Mouse (Mus musculus) gastrocnemius, postnatal 4 days (tissue): ENCODE results near the gene Prune2. TPM values are rescaled to one million over a fixed set of nuclear protein-coding genes. Genes with fewer than 3 reads are reported as not detected.

Source experiments
- DNase-seq, 2 experiments: peaks; one replicate each; pipeline ENCODE4 v3.0.0; 2021 to 2022; ENCODE audit warnings: low spot score in 2 of 2, mixed read lengths in 2 of 2
- total RNA-seq, 2 experiments: library from RNA; stranded (reverse); gene quantifications; 2 replicates each; pipeline ENCODE4 v1.2.3; 2021

Gene Prune2
- total RNA-seq, 2 experiments from 2014 or later = 6.4 to 8.7 TPM

- DNase-seq = peak in 1 of 2 experiments; percentile 42
Observed at GRCm38 (mm10) chr19:17124034-17124735, 168.3 kb downstream of the Prune2 start.

DNA sequence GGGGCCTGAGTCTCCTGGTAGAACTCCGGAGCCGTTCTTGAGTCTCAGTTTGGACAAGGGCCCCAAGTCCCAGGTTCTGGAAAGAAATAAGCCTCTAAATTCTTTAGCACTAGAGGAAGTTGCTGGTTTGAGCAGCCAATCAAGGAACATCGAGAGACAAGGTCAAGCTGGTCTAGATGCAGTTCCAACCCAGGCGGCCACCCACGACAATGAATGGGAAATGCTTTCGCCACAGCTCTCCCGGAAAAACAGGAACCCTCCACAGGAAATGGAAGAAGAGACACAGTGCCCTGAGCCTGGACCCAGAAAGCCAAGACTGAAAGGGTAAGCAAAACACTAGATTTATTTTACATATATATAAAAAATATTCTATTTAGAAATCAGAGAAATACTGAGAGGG, 169.5 kb downstream of the Prune2 start:
- DNase-seq = no peak

GRCm38 (mm10) chr19:17130544-17130943, 174.6 kb downstream of the Prune2 start:
- DNase-seq = no peak

DNA sequence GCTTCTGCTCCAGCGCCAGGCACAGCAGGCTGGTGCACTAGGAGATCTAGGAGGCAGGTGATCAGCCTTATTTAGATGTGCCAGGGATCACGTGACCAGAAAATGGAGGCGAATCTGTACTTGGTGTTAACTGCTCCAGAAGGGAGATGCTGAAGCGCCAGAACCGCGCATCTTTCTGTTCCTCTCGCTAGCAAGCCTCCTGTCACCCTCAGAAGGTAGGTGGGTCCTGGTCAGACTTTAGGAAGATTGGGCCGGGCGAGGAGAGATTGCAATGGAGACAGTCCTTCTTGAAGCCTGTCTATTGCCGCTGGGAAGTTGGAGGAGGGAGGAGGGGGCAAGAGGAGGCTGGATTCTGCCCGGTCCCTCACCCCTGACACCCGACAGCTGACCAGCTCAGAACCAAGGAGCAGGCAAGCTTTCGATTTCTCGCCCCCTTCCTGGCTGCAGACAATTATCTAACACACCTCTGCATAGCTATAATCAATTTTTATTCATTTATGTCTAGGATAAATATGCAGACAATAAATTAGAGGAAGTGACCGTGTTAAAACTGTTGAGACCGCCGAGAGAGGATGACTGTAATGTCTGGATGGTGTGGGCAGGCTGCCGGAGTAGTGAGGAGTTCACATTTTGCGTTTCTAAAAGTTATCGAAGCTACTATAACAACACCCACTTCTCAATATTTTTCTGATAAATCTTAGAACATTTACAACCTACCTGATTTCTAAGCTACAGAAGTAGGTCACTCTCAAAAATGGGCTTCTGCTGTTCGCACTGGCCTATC, 181.0 kb downstream of the Prune2 start:
- no peak for DNase-seq

DNA sequence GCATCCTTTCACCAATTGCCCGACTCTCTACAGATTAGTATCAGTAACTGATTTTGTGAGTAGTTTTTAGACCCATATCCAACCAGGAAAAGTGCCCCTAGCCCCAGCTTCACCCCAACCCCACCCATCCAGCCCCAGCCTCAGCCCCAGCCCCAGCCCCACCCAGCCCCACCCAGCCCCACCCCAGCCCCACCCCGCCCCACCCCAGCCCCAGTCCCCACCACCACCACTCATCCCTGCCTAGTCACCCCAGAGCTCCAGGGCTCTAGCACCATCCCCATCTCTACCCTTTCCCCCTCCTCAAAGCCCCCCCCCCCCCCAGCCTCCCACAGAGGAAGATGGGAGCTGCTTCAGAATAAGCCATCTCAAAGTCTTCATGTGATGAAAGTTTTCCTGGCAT, 181.7 kb downstream of the Prune2 start:
- DNase-seq = no peak

DNA sequence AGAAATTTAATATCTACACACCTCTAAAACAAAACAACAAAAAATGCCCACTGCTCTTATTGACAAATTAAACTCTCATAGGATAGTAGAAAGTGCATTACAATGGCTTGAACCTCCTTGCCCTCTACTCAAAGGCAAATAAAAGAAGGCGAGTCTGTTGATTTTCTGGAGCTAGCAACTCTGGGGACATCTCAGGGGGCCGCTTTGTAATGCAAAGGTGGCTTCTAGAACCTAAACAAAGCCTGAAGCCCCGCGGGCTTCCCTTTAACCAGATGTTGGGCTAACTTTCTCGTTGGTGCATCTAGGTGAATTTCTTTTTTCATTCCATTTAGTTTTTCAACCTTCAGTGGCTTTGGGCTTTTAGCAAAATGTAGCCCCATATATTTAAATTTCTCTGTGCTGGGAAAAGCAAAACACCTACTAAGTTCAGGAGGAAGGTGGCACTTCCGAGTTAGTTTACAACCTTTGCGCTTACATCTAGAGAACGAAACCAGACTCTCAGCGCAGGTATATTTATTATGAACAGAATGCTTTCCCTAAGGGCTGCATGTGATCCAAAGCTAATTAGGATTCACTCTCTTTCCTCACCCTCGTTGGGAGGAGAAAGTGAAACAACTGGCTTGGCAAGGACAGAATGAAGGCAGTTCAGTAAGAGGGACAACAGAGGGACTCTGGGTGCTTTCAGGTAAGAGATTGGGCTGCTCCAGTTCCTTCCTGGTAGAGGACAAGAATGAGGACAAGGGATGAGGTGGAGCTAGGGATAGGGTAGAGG, 182.4 kb downstream of the Prune2 start:
- no peak for DNase-seq

- DNase-seq = no peak
Observed at GRCm38 (mm10) chr19:17140016-17140914, 184.3 kb downstream of the Prune2 start.

- no peak for DNase-seq
Observed at GRCm38 (mm10) chr19:17143245-17143644, 187.3 kb downstream of the Prune2 start.

DNA sequence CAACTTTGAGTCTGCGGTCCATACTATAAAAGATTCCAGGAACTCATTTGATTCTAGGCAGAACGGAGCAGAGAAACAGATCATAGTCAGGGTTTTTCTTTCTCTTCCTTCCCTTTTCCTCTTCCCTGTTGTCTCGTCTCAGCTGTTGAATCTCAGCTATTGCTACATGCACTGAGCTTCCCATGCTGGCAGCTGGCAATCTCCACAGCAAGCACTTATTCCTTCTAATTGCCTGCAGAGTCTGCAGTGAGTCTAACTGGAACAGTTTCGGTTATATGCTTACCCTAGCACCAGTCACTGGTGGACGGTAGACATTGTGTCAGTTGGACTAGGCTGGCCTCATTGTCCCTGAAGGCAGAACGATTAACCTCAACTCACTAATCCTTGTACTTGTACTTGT, 188.3 kb downstream of the Prune2 start:
- no peak for DNase-seq

GRCm38 (mm10) chr19:17150064-17150463, 194.1 kb downstream of the Prune2 start:
- no peak for DNase-seq

DNA sequence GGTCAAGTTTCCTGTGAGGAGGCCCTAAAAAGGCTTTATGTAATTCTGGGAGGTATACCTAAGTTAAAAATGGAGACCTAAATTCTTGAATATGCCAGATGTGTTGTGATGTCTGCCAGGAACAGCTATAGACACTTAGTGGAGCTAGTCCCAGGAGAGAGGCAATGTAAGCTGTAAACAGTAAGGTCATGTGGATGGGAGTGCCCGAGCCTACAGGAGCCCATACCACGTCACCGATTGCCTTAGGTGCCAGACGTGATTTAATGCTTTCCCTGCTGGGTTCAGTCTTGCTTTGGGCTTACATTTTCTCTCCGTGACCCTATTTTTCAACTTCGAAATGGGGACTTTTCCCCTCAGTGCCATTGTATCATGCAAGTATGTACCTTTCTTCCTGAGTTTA, 195.9 kb downstream of the Prune2 start:
- no peak for DNase-seq

DNA sequence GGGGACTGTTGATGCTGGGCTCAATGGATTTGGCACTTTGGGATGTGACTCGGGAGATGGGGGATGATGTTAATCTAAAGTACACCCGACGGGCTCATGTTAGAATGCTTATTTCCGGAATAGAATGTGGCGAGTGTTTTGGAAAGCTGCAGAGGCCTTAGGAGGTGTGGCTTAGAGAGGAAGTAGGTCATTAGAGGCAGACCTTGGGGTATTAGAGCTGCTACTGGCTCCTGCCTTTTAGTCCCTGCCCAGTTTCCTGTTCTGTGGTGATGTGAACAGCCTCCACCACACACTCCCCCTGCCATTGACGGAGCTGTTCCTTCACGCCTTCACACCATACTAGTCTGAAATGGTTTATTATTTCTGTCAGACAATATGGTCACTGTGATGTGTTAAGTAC, 196.5 kb downstream of the Prune2 start:
- no peak for DNase-seq

DNA sequence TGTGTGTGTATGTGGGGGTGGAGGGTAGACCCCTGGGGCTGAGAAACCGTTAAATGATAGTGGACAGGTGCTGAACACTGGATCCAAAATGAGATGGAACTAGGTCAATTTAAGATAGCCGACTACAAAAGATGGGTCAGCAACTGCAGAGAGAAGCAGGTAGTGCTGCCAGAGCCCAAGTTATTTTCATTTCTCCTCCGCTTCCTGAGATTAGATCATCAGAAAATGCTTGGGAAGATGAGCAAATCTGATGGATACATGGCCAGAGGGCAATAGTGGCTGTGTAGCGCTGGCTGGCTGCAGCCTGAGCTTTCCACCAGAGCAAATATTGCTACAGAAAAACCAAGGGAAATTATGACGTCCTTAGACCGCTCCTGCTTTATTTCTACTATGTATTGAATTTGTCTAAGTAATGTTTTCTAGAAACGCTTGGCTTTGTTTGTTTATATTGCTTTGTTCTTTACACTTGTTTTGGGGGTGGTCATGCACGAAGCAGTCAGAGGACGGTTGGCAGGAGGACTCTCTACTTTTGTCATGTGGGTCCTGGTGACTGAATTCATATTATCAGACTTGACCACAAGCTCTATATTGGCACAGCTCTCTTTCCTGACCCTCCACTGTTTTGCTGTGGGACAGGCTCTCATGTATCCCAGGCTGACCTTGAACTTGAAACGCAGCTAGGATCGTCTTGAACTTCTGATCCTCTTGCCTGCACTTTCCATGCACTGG, 198.2 kb downstream of the Prune2 start:
- no peak for DNase-seq

DNA sequence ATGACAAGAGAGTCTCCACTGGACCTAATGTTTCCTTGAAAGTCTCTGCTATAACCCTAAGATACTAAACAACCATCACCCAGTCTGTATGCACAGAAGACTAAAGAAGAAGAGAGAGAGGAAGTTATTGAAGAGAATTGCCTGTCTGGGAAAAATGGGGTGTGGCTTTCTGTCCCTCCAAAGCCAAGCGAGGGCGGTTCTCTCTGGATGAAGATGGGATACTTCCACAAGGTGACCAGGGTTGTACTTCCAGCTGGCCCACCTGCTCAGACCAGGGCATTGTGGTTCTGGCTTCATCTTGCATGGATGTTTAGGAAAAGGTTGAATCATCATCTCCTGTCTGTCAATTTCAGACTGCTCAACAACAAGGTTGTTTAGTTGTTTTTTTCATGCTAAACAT, 199.3 kb downstream of the Prune2 start:
- no peak for DNase-seq

DNA sequence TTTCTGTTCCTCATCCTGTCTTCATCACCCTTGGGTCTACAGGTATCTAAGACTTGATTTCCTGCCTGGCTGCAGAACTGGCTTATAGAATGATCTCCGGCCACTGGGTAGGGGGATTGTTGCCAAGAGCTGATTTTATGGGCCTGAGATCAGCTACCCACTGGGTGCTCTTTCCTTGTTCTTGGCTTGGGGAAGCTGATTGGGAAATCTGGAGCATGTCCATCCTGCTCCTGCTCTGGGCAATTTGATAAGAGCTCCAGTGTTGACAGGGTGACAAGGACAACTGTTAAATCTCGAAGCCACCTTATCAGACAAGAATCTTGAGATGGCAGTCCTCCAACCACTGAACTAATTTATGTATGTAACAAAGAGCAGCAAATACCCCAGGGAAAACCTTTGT, 203.8 kb downstream of the Prune2 start:
- no peak for DNase-seq

DNA sequence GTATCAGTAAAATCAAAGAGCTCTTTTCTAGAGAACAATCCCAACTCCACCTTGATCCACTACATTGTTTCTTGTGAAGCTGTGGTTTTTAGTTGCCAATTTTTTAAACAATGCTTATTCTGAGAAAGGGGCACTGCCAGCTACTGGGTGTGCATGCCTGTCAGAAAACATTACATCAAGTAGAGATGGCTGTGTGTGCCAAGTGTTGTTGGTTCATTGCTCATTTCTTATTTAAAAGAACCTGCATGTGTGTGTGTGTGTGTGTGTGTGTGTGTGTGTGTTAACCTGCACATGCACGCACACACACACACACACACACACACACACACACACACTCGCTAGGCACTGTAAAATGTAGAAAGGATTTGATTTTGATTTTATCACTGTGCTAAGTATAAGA, 204.3 kb downstream of the Prune2 start:
- DNase-seq = no peak

- DNase-seq = peak in 1 of 2 experiments; percentile 31
Observed at GRCm38 (mm10) chr19:17163511-17163953, 207.6 kb downstream of the Prune2 start.

DNA sequence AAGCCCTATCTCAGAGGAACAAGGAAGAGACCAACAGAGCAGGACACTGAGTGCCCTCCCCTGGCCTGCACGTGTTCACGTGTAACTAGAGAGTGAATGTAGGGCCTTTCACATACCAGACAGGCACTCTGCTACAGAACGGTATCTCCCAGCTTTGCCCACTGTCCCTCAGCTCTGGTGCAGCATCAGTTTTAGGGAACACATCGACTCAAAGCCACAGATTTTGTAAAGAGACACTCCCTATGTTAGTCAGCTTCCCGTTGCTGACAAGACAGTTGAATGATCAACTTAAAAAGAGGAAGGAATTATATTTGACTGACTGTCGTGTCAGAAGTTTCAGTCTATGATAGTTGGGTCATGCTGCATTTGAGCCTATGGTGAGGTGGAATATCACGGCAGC, 210.4 kb downstream of the Prune2 start:
- no peak for DNase-seq

DNA sequence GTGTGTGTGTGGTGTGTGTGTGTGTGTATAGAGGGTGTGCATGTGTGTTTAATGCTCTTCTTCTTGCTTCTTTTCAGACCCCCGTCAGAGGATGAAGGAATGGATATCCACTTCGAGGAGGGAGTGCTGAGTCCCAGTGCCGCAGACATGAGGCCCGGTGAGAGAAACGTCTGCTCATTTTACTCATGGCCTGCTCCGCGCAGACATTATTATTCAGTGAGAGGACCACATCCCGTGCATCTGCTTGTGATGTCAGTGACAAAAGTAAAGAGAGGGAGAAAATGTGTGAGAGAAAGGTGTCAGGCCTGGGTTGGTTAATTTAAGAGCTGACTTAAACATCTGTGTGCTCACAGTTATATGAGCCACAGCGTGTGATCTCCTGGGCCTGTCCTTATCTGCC, 212.3 kb downstream of the Prune2 start:
- no peak for DNase-seq

GRCm38 (mm10) chr19:17169746-17170145, 213.8 kb downstream of the Prune2 start:
- DNase-seq = no peak
